Mouse (Mus musculus) midbrain, embryonic 10.5 days (tissue): ENCODE data around the gene Carmil2. TPM values are rescaled to one million over a fixed set of nuclear protein-coding genes. Genes with fewer than 3 reads are reported as not detected.

Source experiments
- polyA plus RNA-seq: library from polyadenylated mRNA; unstranded; fragments of >200 nt; fragmentation: Nextera tagmentation; extraction: Ambion mirVana; gene quantifications from 2 replicates; pipeline ENCODE4 v1.2.1, GENCODE M21; 2016

Carmil2 gene
- polyA plus RNA-seq, 1 experiment from 2014 or later = 2.0 TPM

Other genes starting within 250 kb of the Carmil2 start
- gene Tppp3, start 214.7 kb upstream of the Carmil2 start, polyA plus RNA-seq = 94.4 and 100.0 TPM in 2 replicates
- 18.6 and 24.0 TPM in 2 replicates for gene Zdhhc1, start 189.4 kb upstream of the Carmil2 start, polyA plus RNA-seq
- 28.8 and 30.2 TPM in 2 replicates for gene Hsd11b2, start 167.5 kb upstream of the Carmil2 start, polyA plus RNA-seq
- 85.4 and 101 TPM in 2 replicates for gene Atp6v0d1, start 120.2 kb upstream of the Carmil2 start, polyA plus RNA-seq
- 15.9 and 20.0 TPM in 2 replicates for gene Ripor1, start 81.0 kb upstream of the Carmil2 start, polyA plus RNA-seq
- 137 TPM in 2 replicates for gene Ctcf, start 49.7 kb upstream of the Carmil2 start, polyA plus RNA-seq
- gene Agrp, start 48.9 kb upstream of the Carmil2 start, polyA plus RNA-seq = 0.29 and 0.62 TPM in 2 replicates
- gene Acd, start 14.8 kb downstream of the Carmil2 start, polyA plus RNA-seq = 76.5 and 89.9 TPM in 2 replicates
- 25.9 and 28.2 TPM in 2 replicates for gene Pard6a, start 14.9 kb downstream of the Carmil2 start, polyA plus RNA-seq
- gene 4933405L10Rik, start 21.4 kb downstream of the Carmil2 start, polyA plus RNA-seq = not detected in 2 replicates
- 45.1 and 52.7 TPM in 2 replicates for gene Enkd1, start 21.9 kb downstream of the Carmil2 start, polyA plus RNA-seq
- gene Gfod2, start 72.4 kb downstream of the Carmil2 start, polyA plus RNA-seq = 35.0 and 39.5 TPM in 2 replicates
- gene Ranbp10, start 141.1 kb downstream of the Carmil2 start, polyA plus RNA-seq = 9.6 and 11.4 TPM in 2 replicates
- 0.22 and 0.23 TPM in 2 replicates for gene Tsnaxip1, start 141.5 kb downstream of the Carmil2 start, polyA plus RNA-seq
- gene Cenpt, start 167.0 kb downstream of the Carmil2 start, polyA plus RNA-seq = 55.7 and 62.6 TPM in 2 replicates
- 82.2 and 88.1 TPM in 2 replicates for gene Thap11, start 168.9 kb downstream of the Carmil2 start, polyA plus RNA-seq
- 375 and 418 TPM in 2 replicates for gene Nutf2, start 174.3 kb downstream of the Carmil2 start, polyA plus RNA-seq
- 74.0 and 81.5 TPM in 2 replicates for gene Edc4, start 194.6 kb downstream of the Carmil2 start, polyA plus RNA-seq
- gene Nrn1l, start 207.3 kb downstream of the Carmil2 start, polyA plus RNA-seq = 0.39 and 0.54 TPM in 2 replicates
- gene Pskh1, start 214.2 kb downstream of the Carmil2 start, polyA plus RNA-seq = 29.9 and 32.2 TPM in 2 replicates
- gene Ctrl, start 247.6 kb downstream of the Carmil2 start, polyA plus RNA-seq = 1.3 and 1.4 TPM in 2 replicates